Comparison of ENCODE assay signal across 22 mouse cellular contexts in the genomic region with DNA sequence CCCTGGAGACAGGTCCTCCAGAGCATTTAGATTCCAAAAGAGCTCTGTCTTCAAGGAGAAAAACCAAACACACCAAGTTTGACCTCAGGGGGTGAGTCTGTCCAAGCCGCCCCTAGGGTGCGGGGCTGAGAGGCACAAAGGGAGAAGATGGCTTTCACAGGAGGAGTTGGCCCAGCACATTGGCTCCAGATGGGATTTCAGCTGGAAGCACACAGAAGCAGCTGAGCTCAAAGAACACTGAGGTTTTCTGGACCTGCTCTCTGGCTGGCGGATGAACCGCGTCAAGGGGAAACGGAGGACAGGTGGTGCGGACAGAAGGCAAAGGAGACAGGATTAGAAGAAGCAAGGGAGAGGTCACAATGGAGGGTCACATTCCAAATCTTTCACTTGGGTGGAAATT.
DNase-seq lines count a peak whose midpoint lies in the region; ATAC-seq and TF ChIP-seq lines count a peak whose summit lies in the region.
"Had no signal": no experiment of that assay in that cellular context is flagged by ENCODE, and none has a peak within 500 bp of the region (broad histone marks: within the 10 kb centered on the region; RNA-seq: fewer than 3 reads in every experiment).

No protein-coding gene starts in this region.

- no peak overlapping the region for H3K27ac ChIP-seq in heart, adult 2 months
- H3K27ac ChIP-seq in forebrain, embryonic 12.5 days, result no peak overlapping the region
- H3K27ac ChIP-seq: embryonic facial prominence, embryonic 12.5 days; heart, embryonic 10.5 days; liver, embryonic 14.5 days; stomach, postnatal 0 days had no signal

- H3K4me2 ChIP-seq in forebrain, embryonic 12.5 days, result no peak overlapping the region
- H3K4me2 ChIP-seq: embryonic facial prominence, embryonic 12.5 days; lung, embryonic 14.5 days had no signal

- no peak for TF ChIP-seq CTCF in heart, adult 2 months (IDR thresholded peaks at IDR 0.05)

- H3K4me1 ChIP-seq in heart, adult 2 months (ENCODE audit: control insufficient read depth, insufficient read depth, low read length), result no peaks in the 10 kb centered on the region
- peaks cover 9% of the 10 kb centered on the region; the same call in 1 of the 2 replicates for H3K4me1 ChIP-seq in forebrain, embryonic 12.5 days
- H3K4me1 ChIP-seq: embryonic facial prominence, embryonic 12.5 days; heart, embryonic 10.5 days had no signal

- H3K79me2 ChIP-seq in heart, adult 2 months (replicated peaks; ENCODE audit: control insufficient read depth, insufficient read depth, low read length), result no peaks in the 10 kb centered on the region

- TF ChIP-seq EP300 in heart, adult 2 months (IDR thresholded peaks at IDR 0.05; ENCODE audit: insufficient read depth, low read depth, low read length), result no peak

- H3K4me3 ChIP-seq in heart, adult 2 months, result no peak overlapping the region
- no peak overlapping the region for H3K4me3 ChIP-seq in forebrain, embryonic 12.5 days (replicated peaks)
- H3K4me3 ChIP-seq: embryonic facial prominence, embryonic 12.5 days; heart, embryonic 10.5 days; myocyte had no signal

- ATAC-seq in forebrain, embryonic 12.5 days (ENCODE audit: low FRiP score), result no peak
- ATAC-seq: activated CD4-positive, CD25-positive, alpha-beta regulatory T cell, adult 4 months had no signal

- 89% methylated on average over 7 of the region's 7 CpGs for WGBS in heart, adult 2 months
- WGBS in forebrain, embryonic 12.5 days, result 79% methylated on average over 7 of the region's 7 CpGs

- no peaks in the 10 kb centered on the region for H3K27me3 ChIP-seq in heart, adult 2 months (ENCODE audit: control insufficient read depth, insufficient read depth, low read length)
- peaks cover 18% of the 10 kb centered on the region; the same call in 1 of the 2 replicates for H3K27me3 ChIP-seq in forebrain, embryonic 12.5 days

- H3K9me3 ChIP-seq in forebrain, embryonic 12.5 days, result no peaks in the 10 kb centered on the region
- H3K9me3 ChIP-seq: embryonic facial prominence, embryonic 12.5 days; heart, embryonic 10.5 days had no signal

- H3K9ac ChIP-seq in heart, adult 2 months (ENCODE audit: low read depth, low read length), result no peak overlapping the region
- H3K9ac ChIP-seq in forebrain, embryonic 12.5 days, result no peak overlapping the region
- H3K9ac ChIP-seq: embryonic facial prominence, embryonic 12.5 days; liver, embryonic 14.5 days; lung, embryonic 14.5 days had no signal

- no peaks in the 10 kb centered on the region for H3K36me3 ChIP-seq in heart, adult 2 months (ENCODE audit: control insufficient read depth, insufficient read depth, low read length)
- no peaks in the 10 kb centered on the region for H3K36me3 ChIP-seq in forebrain, embryonic 12.5 days (replicated peaks)
- H3K36me3 ChIP-seq: embryonic facial prominence, embryonic 12.5 days; heart, embryonic 10.5 days had no signal

- intact Hi-C loops in left cerebral cortex, postnatal 4 days (cut with DNase I), result no loop called here
- intact Hi-C loops in heart, adult 2 months (cut with DNase I), result no loop called here

- no peak for TF ChIP-seq POLR2A in heart, adult 2 months (IDR thresholded peaks at IDR 0.05; ENCODE audit: insufficient read depth, low read depth, low read length)

- peak; percentile 85 for DNase-seq in left cerebral cortex, postnatal 4 days
- DNase-seq in left cerebral cortex, adult 9 months (ENCODE audit: low spot score in 2 of 2), result no peak
- peak; percentile 80 for DNase-seq in cerebellum, adult 11 months
- DNase-seq in cerebellum, adult 8-10 months, result peak; percentile 80
- DNase-seq in cerebellum, postnatal 36 days, result peak; percentile 63 to 64
- no peak for DNase-seq in heart, adult 2 months
- DNase-seq: adrenal gland, adult 8-10 months; gastrocnemius, postnatal 36 days; kidney, adult 18-20 months; kidney, postnatal 4 days; lung, embryonic 14.5 days; lung, postnatal 36 days; midbrain, embryonic 14.5 days; thymus, adult 2 months; thymus, postnatal 4 days had no signal

Comparison
In these comparisons a context has a peak if more than half of its experiments do, and no peak if none do; other contexts are left out.
1. DNase-seq: peak in left cerebral cortex, postnatal 4 days (single experiment), cerebellum, adult 11 months (single experiment), cerebellum, adult 8-10 months (single experiment) and cerebellum, postnatal 36 days (2 of 2); none in left cerebral cortex, adult 9 months (0 of 2) and heart, adult 2 months (0 of 2).